Mouse (Mus musculus): ENCODE measurements at regions not wholly inside any gene's neighbourhood (a gene's known extent, or its start where the extent isn't known, plus 50 kb on each side); places are given as distances from the start of the nearest gene placed in this dataset.

DNA sequence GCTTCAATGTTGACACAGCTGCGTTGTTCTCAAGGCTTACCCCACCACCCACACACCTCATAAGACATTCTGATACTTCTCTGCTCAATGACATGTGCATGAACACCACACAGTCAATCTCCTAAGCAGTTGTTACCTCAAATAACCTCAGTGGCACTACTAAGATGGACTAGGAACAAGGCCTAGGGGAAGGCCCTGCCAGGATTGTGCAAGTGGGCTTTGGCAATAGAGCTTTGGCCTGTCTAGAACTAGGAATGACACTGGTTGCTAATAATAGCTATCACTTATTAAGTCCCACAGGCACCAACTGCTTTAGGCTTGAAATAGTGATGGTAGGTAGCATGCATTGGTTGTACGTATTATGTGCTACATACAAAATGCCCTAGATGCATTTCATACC lies 169.7 kb upstream of the Nabp1 start:
- DNase-seq (ENCODE audit: low spot score): no peak

DNA sequence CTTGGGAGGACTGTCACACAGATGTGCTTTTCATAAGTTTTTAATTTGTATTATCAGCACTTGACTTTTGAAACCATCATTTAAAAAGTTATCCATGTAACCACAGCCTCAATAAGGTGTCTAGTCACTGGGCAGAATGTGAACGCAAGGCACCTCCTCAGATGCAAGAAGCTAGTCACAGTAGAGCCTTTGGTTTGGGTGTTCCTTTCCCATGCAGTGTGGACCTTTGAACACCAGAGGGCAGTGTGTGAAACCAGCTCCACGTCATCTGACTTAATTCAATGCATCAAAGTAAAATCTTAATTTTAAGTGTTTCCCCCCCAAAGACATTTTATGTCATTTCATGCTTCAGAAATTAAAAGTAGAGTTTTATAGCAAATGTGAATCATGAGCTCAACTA lies 166.2 kb upstream of the Nabp1 start:
- peak; percentile 39 for DNase-seq (ENCODE audit: low spot score)

DNA sequence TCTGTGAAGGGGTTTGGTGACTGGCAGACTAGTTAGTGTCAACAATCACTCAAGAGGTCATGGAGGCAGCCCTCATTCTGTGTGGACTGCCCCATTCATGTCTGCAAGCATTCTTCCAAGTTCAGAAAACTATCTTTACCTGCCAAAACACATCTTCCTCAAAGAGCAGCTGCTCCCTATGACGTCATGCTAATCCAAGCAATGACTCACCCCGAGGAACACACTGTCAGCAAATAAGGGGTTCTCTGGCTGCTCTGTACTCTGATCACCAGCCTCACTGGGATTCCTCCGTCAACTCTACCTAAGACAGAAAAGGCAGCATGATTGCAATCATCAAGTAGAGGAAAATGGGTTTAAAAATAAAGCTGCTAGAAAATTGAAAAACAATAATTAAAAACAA lies 165.4 kb upstream of the Nabp1 start:
- no peak for DNase-seq (ENCODE audit: low spot score)

DNA sequence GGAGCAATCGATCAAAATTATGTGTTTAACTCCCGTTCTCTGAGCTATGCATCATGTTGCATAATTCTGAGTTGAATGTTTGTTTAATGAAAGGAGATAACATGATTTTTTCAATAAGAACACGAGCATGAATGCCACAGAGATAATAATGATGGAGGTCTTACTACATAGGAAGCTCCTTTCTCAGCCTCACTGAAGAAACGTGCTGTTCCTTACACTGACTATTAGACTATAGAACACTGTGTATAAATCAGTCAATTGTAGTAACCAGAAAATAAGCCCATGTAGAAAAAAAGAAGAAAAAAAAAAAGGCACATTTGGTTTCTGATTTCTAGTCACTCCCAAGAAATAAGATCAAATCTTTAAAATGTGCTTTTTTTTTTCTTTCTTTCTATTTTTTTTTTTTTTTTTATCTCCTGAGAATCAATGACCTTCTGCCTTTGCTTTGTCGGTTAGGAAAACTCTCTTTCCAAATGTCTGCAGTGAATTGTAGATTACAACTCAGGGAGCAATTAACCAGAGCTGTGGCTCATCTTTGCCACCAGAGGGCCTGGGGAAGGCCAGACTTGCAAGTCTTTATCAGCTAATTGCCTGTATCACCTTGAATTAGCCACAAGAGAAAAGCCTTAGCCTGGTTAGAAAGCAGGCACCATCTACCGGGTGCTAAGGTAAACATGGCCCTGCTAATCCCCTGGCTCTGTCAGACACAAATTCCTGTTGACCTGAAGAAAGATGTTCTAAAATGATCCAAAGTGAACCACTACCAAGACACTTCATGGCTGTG lies 160.5 kb upstream of the Nabp1 start:
- DNase-seq (ENCODE audit: low spot score): no peak

DNA sequence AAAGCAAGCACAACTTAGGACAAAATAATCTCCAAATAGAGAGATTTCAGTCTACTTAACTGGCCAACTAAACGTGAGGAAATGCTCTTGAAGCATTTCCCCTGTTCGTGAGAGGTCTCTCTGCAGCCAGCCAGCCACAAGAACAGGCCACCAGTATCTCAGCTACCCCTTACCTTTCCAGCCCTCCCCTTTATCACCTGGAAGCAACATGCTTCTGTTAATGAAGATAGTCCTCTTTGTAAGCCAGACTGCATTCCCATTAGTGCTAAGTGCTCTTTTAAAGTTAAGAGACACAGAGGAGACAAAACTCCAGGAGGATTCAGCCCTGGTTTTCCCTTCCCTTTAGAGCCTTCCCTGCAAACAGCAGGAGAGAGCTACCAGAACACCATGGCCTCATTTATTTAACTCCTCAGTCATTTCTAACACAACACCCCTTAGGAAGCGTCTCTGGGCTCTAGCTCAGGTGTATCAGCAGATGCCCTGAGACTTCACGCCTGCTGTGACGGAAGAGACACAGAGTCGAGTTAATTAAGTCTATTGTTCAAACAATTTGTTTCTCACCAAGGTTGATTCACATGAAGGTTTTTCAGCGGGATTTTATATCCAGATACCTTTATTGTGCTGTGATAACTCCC lies 157.8 kb upstream of the Nabp1 start:
- DNase-seq (ENCODE audit: low spot score): no peak

DNA sequence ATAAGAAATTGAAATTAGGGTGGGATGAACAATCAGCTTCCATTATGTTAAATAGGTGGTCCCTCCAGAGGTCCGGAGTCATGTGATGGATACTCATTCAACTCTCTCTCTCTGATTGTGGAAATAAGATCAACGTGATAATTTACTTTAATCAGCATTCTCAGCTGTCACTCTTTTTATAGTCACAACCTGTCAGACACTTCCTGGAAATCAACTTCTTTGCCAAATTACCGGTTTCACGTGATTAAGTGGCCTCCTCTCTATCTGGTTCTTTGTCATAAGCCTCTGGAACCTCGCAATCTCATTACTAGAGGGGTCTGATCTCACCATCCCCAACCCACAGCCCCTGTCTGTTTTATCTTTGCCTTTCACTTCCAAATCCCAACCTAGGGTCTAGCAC lies 155.6 kb upstream of the Nabp1 start:
- no peak for DNase-seq (ENCODE audit: low spot score)

DNA sequence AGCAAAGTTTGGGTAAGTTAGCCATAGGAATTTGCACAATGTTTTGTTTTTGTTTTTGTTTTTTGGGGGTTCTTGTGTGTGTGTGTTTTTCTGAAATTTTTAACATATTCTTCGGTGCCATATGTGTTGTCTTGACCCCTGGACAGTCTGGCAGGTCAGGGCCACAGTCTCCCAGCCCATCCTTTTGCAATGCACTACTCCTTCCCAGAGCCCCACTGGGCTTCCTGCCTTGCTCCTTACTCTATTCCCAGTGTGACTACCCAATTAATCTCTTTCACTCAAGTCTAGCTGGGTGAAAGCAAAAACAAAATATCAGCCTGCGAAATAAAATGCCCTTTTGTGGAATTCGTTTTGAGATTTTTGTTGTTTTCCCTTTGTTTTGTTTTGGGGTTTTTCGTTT lies 154.6 kb upstream of the Nabp1 start:
- no peak for DNase-seq (ENCODE audit: low spot score)

DNA sequence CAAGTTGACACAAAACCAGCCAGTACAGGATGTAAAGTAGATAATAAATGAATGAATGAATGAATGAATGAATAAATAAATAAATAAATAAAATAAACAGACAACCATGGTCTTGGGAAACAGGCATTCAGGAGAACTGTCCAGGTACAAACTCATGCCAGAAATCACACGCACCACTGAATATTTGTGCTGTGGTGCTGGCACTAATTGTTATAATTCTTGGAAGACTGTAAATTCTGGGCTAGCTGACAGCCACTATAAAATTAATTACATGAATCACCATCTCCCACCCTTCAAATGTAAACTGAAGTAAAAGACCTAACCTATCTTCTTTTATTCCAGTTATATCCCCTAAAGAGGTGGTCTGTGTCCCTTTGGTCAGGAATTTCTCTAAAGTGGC lies 151.6 kb upstream of the Nabp1 start:
- DNase-seq (ENCODE audit: low spot score): no peak

DNA sequence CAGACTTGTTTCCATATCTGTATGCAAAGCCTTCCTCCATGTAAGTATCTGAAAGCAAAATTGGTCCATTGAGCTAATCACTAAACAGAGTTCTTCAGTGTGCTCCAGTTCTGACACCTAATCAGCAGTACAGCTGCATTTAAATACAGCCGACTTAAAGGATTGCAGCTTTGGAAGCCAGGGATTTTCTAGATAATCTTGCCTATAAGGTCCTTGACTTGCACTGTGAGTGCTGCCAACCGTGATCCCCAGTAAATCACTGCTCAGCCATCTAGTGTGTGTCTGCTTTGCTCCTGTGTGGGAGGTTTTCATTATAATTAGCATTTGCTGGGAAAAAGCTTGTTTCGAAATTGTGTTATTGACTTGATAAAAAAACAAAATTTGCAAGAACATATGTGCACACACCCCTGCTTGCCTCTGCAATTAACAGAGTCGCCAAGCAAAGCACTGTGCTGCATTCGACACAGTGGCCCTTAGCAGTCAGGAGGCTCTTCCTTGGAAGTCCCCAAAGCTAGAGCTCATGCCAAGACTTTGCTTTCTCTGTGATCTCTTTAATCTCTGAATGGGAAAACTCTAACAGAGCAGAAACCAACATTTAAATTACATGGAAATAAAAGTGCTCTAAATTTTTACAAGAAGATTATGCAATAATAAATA lies 150.0 kb upstream of the Nabp1 start:
- no peak for DNase-seq (ENCODE audit: low spot score)

DNA sequence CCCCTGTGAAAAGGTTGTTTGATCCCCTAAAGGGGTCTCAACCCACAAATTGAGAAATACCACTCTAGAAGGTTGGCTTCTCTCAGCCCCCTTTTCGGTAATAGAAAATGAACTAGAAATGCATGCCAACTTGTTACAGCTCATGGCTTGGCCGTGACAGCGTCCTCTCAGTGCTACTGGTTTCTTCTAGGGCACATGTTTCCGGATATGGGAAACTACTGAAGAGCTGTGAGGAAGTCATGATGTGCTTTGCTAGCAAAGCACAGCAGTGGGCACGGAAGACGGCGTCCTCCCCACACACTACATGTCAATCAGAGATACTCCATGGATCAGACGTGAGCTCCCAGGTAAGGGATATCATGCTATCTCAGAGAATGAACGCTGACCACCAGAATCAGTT lies 148.1 kb upstream of the Nabp1 start:
- no peak for DNase-seq (ENCODE audit: low spot score)

DNA sequence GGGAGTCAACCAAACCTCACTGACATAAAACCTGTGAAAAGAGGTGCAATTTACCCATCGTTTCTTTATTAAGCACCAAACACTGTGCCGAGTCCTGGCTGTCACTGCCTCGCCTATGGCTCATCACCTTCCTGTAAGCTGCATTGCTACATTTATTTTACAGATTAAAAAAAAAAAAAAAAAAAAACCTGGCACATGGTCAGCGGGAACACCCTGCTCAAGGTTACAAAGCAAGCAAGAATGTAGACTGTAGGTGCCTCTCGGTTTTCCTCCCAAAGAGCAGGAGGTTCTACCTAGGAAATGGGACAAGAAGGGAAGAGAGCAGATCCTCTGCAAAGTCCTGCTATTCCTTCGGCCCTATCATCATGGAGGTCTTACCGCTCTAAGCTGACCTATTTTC lies 146.9 kb upstream of the Nabp1 start:
- no peak for DNase-seq (ENCODE audit: low spot score)

DNA sequence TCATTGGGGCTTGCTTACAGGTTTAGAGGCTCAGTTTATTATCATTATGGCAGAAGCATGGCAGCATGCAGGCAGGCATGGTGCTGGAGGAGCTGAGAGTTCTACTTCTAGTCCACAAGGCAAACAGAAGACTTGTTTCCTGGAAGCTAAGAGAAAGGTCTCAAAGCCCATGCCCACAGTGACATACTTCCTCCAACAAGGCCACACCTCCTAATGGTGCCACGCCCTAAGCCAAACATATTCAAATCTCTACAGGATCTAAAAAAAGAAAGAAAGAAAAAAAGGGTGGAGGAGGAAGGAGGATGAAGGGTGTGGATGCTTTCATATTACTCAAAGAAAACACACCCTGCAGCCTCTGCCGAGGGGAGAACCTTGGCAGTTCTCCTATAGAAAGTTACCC lies 146.3 kb upstream of the Nabp1 start:
- DNase-seq (ENCODE audit: low spot score): no peak

DNA sequence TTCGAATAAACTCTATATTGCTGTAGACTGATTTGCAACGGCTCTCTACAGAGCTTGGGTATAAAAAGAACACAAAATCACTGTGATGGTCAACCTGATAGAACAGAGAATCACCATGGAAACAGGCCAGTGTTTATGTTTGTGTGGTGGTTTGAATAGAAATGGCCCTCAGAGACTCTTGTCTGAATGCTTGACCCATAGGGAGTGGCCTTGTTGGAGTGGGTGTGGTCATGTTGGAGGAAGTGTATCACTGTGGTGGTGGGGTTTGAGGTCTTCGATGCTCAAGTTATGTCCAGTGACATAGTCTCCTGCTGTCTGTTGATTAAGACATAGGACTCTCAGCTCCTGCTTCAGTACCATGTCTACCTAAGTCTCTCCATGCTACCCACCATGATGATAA lies 144.8 kb upstream of the Nabp1 start:
- no peak for DNase-seq (ENCODE audit: low spot score)

DNA sequence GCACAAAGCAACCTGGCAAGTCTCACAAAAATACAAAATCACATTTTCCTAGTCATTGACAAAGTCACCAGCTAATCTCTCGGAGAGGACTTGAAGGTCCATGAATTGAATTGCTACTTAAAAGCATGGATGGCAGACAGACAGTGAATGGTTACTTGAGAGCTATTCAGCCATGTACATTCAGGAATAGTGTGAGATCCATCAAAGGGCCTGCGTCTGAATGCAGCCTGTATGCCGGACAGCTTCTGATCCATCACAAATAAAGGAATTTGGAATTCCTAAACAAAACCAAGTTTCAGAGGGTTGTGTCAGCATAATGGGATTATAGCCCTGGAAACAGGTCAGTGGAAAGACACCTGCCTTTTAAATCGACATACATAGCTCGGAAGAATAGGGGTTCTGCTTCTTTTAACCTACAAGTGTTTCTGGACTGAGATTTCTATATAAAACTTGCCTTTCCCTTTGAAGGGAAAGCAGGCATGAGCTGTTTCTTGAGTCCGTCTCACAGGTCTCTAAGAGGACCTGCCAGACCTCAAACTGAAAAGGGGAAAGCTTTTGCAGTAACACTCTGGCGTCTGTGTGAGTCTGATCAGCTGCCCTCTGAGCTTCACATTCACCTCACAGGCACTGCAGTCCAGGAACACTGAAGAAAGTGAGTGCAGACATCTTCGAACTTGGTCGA lies 144.1 kb upstream of the Nabp1 start:
- no peak for DNase-seq (ENCODE audit: low spot score)

DNA sequence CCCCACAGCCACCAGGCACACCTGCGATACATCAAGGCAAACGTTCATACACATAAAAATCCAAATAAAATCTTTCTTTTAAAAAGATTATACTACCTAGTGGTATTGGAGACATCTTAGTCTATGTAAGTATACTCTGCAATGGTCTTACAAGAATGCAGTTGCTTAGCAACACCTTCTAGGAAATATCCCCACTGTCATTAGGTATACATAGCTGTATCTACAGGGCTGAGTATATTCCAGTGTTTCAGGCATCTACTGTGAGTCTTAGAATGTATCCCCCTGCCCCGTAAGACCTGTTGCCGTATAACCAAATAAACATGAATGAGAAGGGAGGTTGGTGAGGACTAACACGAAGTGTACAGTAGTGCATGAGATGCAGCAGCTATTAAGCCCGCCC lies 142.8 kb upstream of the Nabp1 start:
- DNase-seq (ENCODE audit: low spot score): no peak

DNA sequence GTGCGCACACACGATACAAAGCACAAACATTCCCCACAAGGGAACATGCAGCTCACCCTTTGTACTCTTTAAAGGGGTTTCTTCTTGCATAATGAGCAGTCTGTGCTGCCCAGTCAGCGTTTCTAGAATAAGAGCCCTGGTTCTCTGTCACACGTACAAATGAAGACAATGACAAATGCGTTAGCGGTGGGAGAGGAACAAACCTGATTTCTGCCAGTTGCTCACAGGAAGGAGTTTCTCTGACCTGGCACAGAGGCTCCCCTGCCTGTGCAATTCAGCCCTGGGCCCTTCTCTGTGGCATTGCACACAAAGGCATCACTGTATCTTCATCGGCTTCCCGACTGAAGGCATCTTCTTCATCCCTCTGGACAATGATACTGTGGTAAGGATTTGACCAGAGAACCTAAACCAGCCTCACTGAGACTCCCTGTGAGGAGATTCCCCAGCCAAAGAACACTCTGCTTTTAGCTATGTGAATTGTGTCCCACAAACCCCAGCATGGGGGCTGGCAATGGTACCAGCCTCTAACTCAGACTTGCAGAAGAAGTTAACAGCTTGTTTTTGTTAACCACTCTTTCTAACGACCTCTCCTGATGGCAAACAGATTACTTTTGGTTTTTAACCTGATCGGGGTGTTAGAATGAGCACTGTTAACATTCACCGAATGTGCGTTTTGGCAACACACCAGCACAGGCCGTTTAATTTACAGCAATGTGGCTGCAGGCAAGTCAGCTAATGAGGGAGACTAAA lies 139.5 kb upstream of the Nabp1 start:
- DNase-seq (ENCODE audit: low spot score): no peak

DNA sequence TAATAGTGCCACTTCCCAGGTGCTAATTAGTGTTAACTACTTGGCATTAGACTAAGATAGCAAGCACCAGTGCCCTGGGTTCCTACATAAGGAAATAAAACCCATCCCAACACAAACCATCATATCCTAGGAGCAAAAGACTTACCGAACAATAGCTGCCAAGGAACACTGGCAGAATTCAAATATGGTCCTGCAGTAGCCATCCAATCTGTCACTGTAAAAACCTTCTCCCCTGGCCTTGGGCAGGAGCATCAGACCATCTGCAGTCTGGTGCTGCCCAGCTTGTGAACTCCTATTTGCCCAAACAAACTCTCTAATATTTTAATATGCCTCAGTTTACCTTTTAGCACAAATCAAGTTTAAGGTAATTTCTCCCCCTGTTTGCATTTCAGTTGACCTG lies 137.9 kb upstream of the Nabp1 start:
- no peak for DNase-seq (ENCODE audit: low spot score)

DNA sequence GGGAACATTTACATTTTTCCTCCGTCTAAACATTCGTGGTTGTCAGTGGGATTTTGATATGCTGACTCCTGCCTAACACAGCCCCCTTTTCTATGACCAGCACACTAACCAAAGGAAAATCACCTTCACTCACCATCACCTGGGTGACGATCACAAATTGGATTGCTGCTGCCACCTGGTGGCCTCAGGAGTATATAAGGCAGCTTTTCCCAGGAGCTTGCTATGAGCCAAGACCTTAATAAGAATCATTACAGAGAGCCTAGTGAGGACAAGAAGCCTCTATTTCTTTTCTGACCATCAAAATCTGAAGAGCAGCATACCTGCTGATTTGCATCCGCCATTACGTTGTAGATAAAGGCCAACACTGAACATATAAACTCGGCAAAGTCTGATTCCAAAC lies 137.3 kb upstream of the Nabp1 start:
- no peak for DNase-seq (ENCODE audit: low spot score)

DNA sequence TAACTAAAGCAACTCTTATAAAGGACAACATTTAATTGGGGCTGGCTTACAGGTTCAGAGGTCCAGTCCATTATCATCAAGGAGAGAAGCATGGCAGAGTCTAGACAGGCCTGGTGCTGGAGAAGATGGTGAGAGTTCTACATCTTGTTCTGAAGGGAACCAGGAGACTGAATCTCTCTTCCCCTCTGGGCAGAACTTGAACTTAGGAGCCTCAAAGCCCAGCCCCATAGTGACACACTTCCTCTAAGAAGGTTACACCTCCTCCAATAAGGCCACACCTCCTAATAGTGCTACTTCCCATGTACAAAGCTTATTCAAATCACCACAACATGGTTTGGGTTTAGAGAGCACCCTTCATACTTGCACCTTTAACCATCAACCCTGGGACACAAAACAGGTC lies 136.5 kb upstream of the Nabp1 start:
- no peak for DNase-seq (ENCODE audit: low spot score)

DNA sequence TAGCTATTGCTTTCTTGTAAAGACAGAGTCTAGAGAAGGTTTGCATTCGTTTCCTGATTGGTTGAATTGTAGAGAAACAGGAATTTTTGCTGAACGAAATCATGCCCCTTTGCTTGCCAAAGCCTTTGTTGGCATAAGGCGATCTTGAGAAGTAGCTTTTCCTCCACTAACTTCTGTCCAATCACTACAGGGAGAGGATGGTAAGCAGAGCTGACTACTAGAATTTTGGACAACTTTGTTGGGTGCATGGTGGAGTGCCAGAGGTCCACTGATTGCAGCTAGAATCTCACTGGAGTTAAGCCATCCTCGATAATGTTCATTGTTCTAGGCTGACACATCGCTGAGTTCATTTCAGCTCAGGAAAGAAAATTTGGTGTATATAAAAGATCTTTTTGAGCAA lies 131.1 kb upstream of the Nabp1 start:
- DNase-seq (ENCODE audit: low spot score): no peak

DNA sequence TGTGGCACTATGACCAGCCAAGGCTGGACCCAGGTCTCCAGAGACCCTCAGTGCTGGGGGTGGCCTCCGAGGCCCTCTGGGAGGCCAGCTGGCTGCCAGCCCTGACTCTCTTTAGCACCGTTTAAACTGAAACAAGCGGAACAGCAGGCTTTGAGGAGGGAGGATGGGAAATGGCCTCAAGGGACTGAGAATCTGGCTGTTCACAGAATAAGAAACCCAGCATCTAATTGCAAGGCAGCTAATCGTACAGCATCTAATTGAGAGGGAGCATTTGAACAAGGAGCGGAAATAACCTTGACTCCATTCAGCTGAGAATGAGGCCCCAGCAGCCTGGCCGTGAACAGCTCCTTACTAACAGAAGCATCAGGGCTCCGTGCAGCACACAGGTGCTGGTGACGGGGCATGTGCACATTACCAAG lies 129.2 kb upstream of the Nabp1 start:
- no peak for DNase-seq (ENCODE audit: low spot score)

DNA sequence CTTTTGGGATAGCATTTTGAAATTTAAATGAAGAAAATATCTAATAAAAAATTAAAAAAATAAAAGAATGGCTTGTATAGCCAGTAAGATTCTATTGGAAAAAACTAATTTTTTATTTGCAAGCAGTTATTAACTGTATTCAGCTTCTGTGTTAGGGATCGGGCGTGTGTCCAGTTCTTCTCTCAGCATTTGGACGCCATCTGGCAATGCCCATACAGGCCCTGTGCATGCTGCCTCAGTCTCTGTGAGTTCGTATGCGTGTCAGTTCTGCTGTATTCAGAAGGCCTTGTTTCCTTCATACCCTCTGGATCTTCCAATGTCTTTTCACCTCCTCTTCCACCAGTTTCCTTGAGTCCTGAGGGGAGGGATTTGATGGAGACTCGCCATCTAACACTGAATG lies 123.8 kb upstream of the Nabp1 start:
- no peak for DNase-seq (ENCODE audit: low spot score)
